Mouse (Mus musculus) liver, embryonic 15.5 days (tissue): ENCODE results near the gene Mrps23. TPM values are rescaled to one million over a fixed set of nuclear protein-coding genes. Genes with fewer than 3 reads are reported as not detected.
A peak's percentile ranks its signal among the peaks of the same experiment; 100 is the strongest.

ENCODE experiments used
- ATAC-seq: fragments of 200-750 bp; cut with Nextera tagmentation; 2 replicates; pipeline ENCODE4 v1.8.0; 2017; ENCODE audit warnings: moderate number of reproducible peaks, mild to moderate bottlenecking, moderate library complexity; ENCODE audit not compliant: insufficient read depth
- H3K27ac ChIP-seq: fragments of 300-500 bp; sonication (generic); replicated peaks from 2 replicates; pipeline ENCODE4 v1.5.1; 2015; ENCODE audit warnings: mild to moderate bottlenecking, inconsistent platforms
- H3K27me3 ChIP-seq: fragments of 300-500 bp; sonication (generic); 2 replicates; pipeline ENCODE4 v1.6.1; 2015; ENCODE audit warnings: mild to moderate bottlenecking, inconsistent platforms
- H3K36me3 ChIP-seq: fragments of 300-500 bp; sonication (generic); replicated peaks from 2 replicates; pipeline ENCODE4 v1.6.1; 2015; ENCODE audit warnings: moderate library complexity, mild to moderate bottlenecking, inconsistent platforms
- H3K4me1 ChIP-seq: fragments of 300-500 bp; sonication (generic); replicated peaks from 2 replicates; pipeline ENCODE4 v1.6.1; 2015; ENCODE audit warnings: inconsistent platforms
- H3K4me2 ChIP-seq: fragments of 300-500 bp; sonication (generic); 2 replicates; pipeline ENCODE4 v1.6.1; 2015; ENCODE audit warnings: moderate library complexity, mild to moderate bottlenecking, inconsistent platforms
- H3K4me3 ChIP-seq: fragments of 300-500 bp; sonication (generic); replicated peaks from 2 replicates; pipeline ENCODE4 v1.5.1; 2015; ENCODE audit warnings: mild to moderate bottlenecking, inconsistent platforms
- H3K9ac ChIP-seq: fragments of 300-500 bp; sonication (generic); 2 replicates; pipeline ENCODE4 v1.6.1; 2015; ENCODE audit warnings: moderate library complexity, mild to moderate bottlenecking, inconsistent platforms
- H3K9me3 ChIP-seq: fragments of 300-500 bp; sonication (generic); replicated peaks from 2 replicates; pipeline ENCODE4 v1.6.1; 2016; ENCODE audit warnings: inconsistent platforms
- WGBS: fragments of 180-500 bp; shearing (Covaris S2); methylation state at CpG from one replicate; pipeline ENCODE4 v1.1.7; 2015; ENCODE audit warnings: mixed read lengths; ENCODE audit not compliant: insufficient replicate concordance; 5-methylcytosine and 5-hydroxymethylcytosine counted together
- polyA plus RNA-seq: library from polyadenylated mRNA; unstranded; fragments of >200 nt; fragmentation: Nextera tagmentation; extraction: Ambion mirVana; gene quantifications from 2 replicates; pipeline ENCODE4 v1.2.1, GENCODE M21; 2015

Gene Mrps23
- polyA plus RNA-seq, 1 experiment from 2014 or later, result 26.9 TPM

DNA sequence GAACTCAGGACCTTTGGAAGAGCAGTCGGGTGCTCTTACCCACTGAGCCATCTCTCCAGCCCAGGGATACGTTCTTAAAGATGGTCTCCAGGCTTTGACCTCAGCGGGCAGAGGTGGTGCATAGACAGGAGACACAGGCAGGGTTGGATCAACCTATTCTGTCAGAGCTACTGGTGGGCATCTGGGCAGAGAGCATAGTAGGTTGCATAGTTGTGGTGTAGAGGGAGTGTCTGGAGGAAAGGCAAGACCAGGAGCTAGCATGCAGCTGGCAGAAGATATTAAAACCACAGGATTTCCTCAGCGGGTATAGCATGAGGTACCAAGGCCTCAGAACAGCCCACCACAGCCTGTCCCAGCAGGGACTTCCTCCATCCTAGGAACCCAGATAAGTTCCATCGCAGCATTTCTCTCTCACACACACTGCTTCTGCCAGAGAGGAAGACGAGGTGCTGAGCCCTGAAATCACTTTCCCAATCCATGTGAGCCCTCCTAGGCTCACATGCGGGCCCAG, 39.9 kb upstream of the Mrps23 start:
- peaks cover 54% of the 10 kb centered on the region for H3K27me3 ChIP-seq
- no peak overlapping the region for H3K9ac ChIP-seq
- H3K27ac ChIP-seq, result no peak overlapping the region; the same call in 1 of the 2 replicates
- no peaks in the 10 kb centered on the region for H3K36me3 ChIP-seq
- peak; percentile 27; the same call in 1 of the 2 replicates for ATAC-seq
- 21% methylated on average over 7 of the region's 7 CpGs for WGBS
- H3K4me2 ChIP-seq, result no peak overlapping the region
- H3K4me1 ChIP-seq, result peaks cover 13% of the 10 kb centered on the region
- no peak overlapping the region for H3K4me3 ChIP-seq
- H3K9me3 ChIP-seq, result no peaks in the 10 kb centered on the region

GRCm38 (mm10) chr11:88164801-88165377, 39.3 kb upstream of the Mrps23 start:
- H3K4me1 ChIP-seq, result peaks cover 13% of the 10 kb centered on the region
- 0 out of 2 replicates have a peak, but pooled peaks have one; percentile 13 for ATAC-seq
- H3K9me3 ChIP-seq, result no peaks in the 10 kb centered on the region
- no peak overlapping the region for H3K9ac ChIP-seq
- no peaks in the 10 kb centered on the region for H3K36me3 ChIP-seq
- H3K4me2 ChIP-seq, result no peak overlapping the region
- H3K4me3 ChIP-seq, result no peak overlapping the region
- H3K27ac ChIP-seq, result no peak overlapping the region; the same call in 1 of the 2 replicates
- WGBS, result 28% methylated on average over 15 of the region's 15 CpGs
- H3K27me3 ChIP-seq, result peaks cover 56% of the 10 kb centered on the region

DNA sequence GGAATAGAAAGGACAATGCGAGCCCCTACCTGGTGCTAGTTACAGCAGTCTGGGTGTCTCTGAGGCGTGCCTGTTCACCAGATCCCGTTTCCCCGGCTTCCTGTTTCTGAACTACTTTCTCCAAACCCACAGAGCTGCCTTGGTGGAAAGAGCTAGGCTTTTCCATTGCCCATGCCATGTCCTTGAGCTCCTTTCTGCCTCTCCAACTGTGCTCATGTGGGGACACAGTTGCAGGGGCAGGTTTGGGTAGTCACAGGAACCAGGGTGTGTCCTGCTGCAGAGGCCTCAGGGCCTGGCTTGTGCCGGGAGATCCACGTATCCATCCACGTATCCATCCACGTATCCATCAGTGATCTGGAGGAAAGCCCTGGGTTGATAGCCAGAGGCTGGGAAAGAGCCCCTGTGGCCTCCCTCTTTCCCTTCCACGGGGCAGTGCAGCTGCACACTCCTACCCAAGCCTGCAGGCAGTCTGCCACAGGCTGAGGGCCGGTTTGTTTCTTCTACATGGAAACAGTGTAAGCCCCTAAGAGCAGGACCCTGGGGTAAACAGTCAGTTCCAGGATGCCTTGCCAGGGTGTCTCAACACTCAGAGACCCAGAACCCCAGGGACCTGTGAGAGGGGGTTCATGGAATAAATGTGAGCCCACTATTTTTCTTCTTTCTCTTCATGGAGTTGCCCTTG, 38.4 kb upstream of the Mrps23 start:
- Histone ChIP-seq H3K27me3 (peaks cover 59% of the 10 kb centered on the region), H3K9ac (no peak overlapping the region), H3K27ac (no peak overlapping the region), H3K36me3 (no peaks in the 10 kb centered on the region), H3K4me3 (no peak overlapping the region), H3K4me1 (peaks cover 13% of the 10 kb centered on the region), H3K9me3 (no peaks in the 10 kb centered on the region), H3K4me2 (no peak overlapping the region)
- WGBS, result 47% methylated on average over 10 of the region's 10 CpGs
- ATAC-seq, result no peak

DNA sequence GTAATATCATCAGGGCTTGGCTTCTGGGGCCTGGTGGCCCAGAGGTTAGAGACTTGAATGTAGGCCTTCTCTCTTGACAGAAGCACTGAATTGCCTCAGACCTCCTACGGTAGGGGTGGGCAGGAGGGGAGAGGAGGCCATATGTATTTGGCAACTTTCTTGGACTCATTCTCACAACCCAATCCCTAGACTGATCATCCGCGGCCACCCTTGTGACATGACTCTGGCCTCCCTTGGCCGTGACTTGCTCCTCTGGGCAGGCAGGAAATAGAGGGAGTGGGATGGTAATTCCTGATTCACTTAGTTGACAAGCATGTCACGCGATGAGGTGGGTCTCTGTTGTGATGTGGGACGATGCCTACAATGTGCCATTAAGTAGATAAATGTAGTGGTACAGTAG, 37.7 kb upstream of the Mrps23 start:
- ATAC-seq, result no peak
- H3K27me3 ChIP-seq, result peaks cover 59% of the 10 kb centered on the region
- H3K4me1 ChIP-seq, result peaks cover 13% of the 10 kb centered on the region
- no peaks in the 10 kb centered on the region for H3K36me3 ChIP-seq
- 70% methylated on average over 7 of the region's 7 CpGs for WGBS
- no peak overlapping the region for H3K27ac ChIP-seq
- H3K4me2 ChIP-seq, result no peak overlapping the region
- no peak overlapping the region for H3K9ac ChIP-seq
- H3K4me3 ChIP-seq, result no peak overlapping the region
- H3K9me3 ChIP-seq, result no peaks in the 10 kb centered on the region

DNA sequence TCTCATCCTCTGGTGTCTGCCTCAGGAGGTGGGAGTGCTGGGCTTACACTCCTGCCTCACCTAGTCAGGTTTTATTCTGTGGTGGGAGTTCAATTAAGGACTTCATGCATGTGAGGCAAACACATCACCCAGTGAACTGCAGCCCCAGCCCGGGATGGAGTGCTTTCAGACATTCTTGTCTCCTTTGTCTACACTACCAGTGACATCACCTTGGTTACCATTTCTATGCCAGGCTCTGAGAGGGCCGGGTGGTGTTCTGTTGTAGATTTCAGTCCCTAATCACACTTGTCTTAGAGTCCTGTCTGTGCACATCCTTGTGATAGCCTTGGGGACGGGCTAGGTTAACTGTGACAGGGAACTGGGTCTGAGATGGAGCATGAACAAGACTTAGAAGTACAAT, 35.6 kb upstream of the Mrps23 start:
- Histone ChIP-seq H3K27me3 (peaks cover 54% of the 10 kb centered on the region), H3K4me1 (peaks cover 6% of the 10 kb centered on the region; the same call in 1 of the 2 replicates), H3K4me2 (no peak overlapping the region), H3K4me3 (no peak overlapping the region), H3K36me3 (no peaks in the 10 kb centered on the region), H3K27ac (no peak overlapping the region), H3K9me3 (no peaks in the 10 kb centered on the region), H3K9ac (no peak overlapping the region)
- no peak for ATAC-seq
- WGBS, result 34% methylated on average over 3 of the region's 3 CpGs

- no peaks in the 10 kb centered on the region for H3K9me3 ChIP-seq
- no peak overlapping the region for H3K27ac ChIP-seq
- peaks cover 3% of the 10 kb centered on the region; the same call in 1 of the 2 replicates for H3K4me1 ChIP-seq
- no peak overlapping the region for H3K4me3 ChIP-seq
- no peaks in the 10 kb centered on the region for H3K36me3 ChIP-seq
- no peak for ATAC-seq
- H3K27me3 ChIP-seq, result peaks cover 49% of the 10 kb centered on the region
- WGBS, result 40% methylated on average over 32 of the region's 32 CpGs
- no peak overlapping the region for H3K4me2 ChIP-seq
- H3K9ac ChIP-seq, result no peak overlapping the region
These were observed 34.6 kb upstream of the Mrps23 start for GRCm38 (mm10) chr11:88169531-88170040.

GRCm38 (mm10) chr11:88170606-88171005, 33.6 kb upstream of the Mrps23 start:
- no peak overlapping the region for H3K9ac ChIP-seq
- WGBS, result 60% methylated on average over 3 of the region's 3 CpGs
- ATAC-seq, result no peak
- H3K4me2 ChIP-seq, result no peak overlapping the region
- no peaks in the 10 kb centered on the region; the same call in 1 of the 2 replicates for H3K4me1 ChIP-seq
- no peaks in the 10 kb centered on the region for H3K9me3 ChIP-seq
- H3K4me3 ChIP-seq, result no peak overlapping the region
- H3K36me3 ChIP-seq, result no peaks in the 10 kb centered on the region
- no peak overlapping the region for H3K27ac ChIP-seq
- H3K27me3 ChIP-seq, result peaks cover 47% of the 10 kb centered on the region

DNA sequence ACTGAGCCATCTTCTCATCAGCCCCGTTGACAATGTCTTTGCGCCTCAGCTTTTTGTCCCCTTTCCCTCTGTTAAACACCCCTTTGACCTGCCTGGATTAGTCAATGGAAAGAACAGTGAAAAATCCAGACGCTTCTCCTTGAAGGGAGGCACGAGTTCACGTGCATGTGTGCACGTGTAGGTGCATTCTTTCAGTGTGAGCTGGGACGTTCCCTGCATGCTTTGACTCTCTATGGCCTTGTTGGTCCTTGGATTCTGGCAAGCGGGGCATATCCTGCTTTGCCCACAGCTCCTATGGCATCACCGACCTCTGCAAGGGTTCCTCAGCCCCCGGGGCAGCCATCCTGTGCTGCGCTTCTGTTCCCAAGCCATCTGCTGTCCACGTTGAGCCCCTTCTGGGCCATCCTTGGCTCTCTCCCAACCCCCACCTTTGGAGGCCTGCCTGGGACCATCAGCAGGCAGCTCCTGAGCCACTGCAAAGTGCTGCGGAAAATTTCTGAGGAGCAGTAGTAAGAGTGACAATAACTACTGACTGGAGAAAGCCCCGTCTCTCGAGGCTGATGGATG, 32.2 kb upstream of the Mrps23 start:
- no peaks in the 10 kb centered on the region for H3K9me3 ChIP-seq
- H3K9ac ChIP-seq, result no peak overlapping the region
- H3K4me2 ChIP-seq, result no peak overlapping the region
- H3K27ac ChIP-seq, result no peak overlapping the region
- peaks cover 39% of the 10 kb centered on the region for H3K27me3 ChIP-seq
- no peak for ATAC-seq
- no peak overlapping the region for H3K4me3 ChIP-seq
- H3K36me3 ChIP-seq, result no peaks in the 10 kb centered on the region
- WGBS, result 65% methylated on average over 15 of the region's 15 CpGs
- H3K4me1 ChIP-seq, result no peaks in the 10 kb centered on the region; the same call in 1 of the 2 replicates

GRCm38 (mm10) chr11:88172601-88173325, 31.4 kb upstream of the Mrps23 start:
- no peak overlapping the region for H3K27ac ChIP-seq
- whole genome bisulfite sequencing, result 58% methylated on average over 10 of the region's 10 CpGs
- H3K4me2 ChIP-seq, result no peak overlapping the region

DNA sequence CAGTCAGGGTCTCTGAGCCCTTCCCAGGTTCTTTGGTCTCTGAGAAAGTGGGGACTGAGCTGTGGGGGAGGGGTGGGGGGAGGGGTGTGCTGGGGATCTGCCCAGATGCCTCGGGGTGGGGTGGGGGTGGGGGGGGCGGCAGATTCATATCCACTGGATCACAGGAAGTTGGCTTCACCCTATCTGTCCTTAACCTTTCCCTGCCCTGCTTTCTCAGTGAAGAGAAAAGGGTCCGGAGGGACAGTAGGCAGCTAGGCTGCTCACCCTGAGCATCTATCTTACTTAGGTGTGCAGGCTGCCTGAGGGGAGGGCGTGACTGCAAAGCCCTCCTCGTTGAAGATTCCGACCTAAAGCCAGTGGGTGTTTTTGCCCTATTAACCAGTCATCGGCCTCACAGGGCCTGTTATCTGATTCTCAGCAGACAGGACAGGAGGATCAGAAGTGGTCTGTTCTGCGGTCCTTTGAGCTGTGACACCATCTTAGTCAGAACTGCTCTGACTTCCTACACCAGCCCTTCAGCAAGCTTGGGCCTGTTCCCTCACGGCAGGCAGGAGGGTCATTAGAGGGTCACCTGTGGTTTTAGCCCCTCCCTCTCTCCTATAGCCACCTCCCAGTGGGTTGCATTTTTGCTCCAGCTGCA, 30.7 kb upstream of the Mrps23 start:
- WGBS, result 21% methylated on average over 9 of the region's 9 CpGs
- H3K9ac ChIP-seq, result no peak overlapping the region
- ATAC-seq, result no peak
- H3K9me3 ChIP-seq, result no peaks in the 10 kb centered on the region
- H3K36me3 ChIP-seq, result no peaks in the 10 kb centered on the region
- no peak overlapping the region for H3K27ac ChIP-seq
- H3K4me1 ChIP-seq, result no peaks in the 10 kb centered on the region; the same call in 1 of the 2 replicates
- no peak overlapping the region for H3K4me3 ChIP-seq
- no peak overlapping the region for H3K4me2 ChIP-seq
- H3K27me3 ChIP-seq, result peaks cover 37% of the 10 kb centered on the region

More at GRCm38 (mm10) chr11:88172601-88173325, 31.4 kb upstream of the Mrps23 start:
- no peaks in the 10 kb centered on the region for H3K36me3 ChIP-seq
- no peaks in the 10 kb centered on the region for H3K9me3 ChIP-seq
- H3K27me3 ChIP-seq, result peaks cover 39% of the 10 kb centered on the region
- H3K9ac ChIP-seq, result no peak overlapping the region
- no peak overlapping the region for H3K4me3 ChIP-seq
- H3K4me1 ChIP-seq, result no peaks in the 10 kb centered on the region; the same call in 1 of the 2 replicates
- no peak for ATAC-seq
